Mouse (Mus musculus) thymus, adult 2 months (tissue): ENCODE measurements at regions not wholly inside any gene's neighbourhood (a gene's known extent, or its start where the extent isn't known, plus 50 kb on each side); places are given as distances from the start of the nearest gene placed in this dataset.
A peak's percentile ranks its signal among the peaks of the same experiment; 100 is the strongest.

Source experiments
- DNase-seq: peaks from one replicate; pipeline ENCODE4 v3.0.0; 2021
- H3K27ac ChIP-seq: fragments of 200-500 bp; 2 replicates; pipeline ENCODE4 v1.5.1; 2012; ENCODE audit warnings: low read length, control low read depth; ENCODE audit not compliant: control insufficient read depth, insufficient read depth
- H3K27me3 ChIP-seq: fragments of 200-500 bp; 2 replicates; pipeline ENCODE4 v1.6.1; 2012; ENCODE audit warnings: mild to moderate bottlenecking, low read length, moderate library complexity, mixed read lengths; ENCODE audit not compliant: control insufficient read depth, insufficient read depth
- H3K36me3 ChIP-seq: fragments of 200-500 bp; 2 replicates; pipeline ENCODE4 v1.6.1; 2012; ENCODE audit warnings: mild to moderate bottlenecking, low read length, moderate library complexity; ENCODE audit not compliant: control insufficient read depth, insufficient read depth
- H3K4me1 ChIP-seq: fragments of 200-500 bp; replicated peaks from 2 replicates; pipeline ENCODE4 v1.6.1; 2012; ENCODE audit warnings: low read length; ENCODE audit not compliant: control insufficient read depth, insufficient read depth
- H3K4me3 ChIP-seq: fragments of 200-500 bp; 2 replicates; pipeline ENCODE4 v1.5.1; 2012; ENCODE audit warnings: mild to moderate bottlenecking, low read length, control low read depth, moderate library complexity; ENCODE audit not compliant: control insufficient read depth, insufficient read depth
- CTCF ChIP-seq: fragments of 200-500 bp; IDR thresholded peaks from 2 replicates; pipeline ENCODE4 v1.5.1; 2012; ENCODE audit warnings: mild to moderate bottlenecking, control low read depth, low read length, moderate library complexity, borderline replicate concordance; ENCODE audit not compliant: control insufficient read depth, poor library complexity, insufficient read depth; ENCODE audit errors: extremely low read depth
- POLR2A ChIP-seq: fragments of 200-500 bp; IDR thresholded peaks from 2 replicates; pipeline ENCODE4 v1.6.1; 2012; ENCODE audit warnings: mild to moderate bottlenecking, low read length, control low read depth, moderate library complexity; ENCODE audit not compliant: control insufficient read depth, poor library complexity, insufficient read depth; ENCODE audit errors: extremely low read depth
- WGBS: fragments of 180-500 bp; shearing (Covaris S2); methylation state at CpG from one replicate; pipeline ENCODE4 v1.1.7; 2018; 5-methylcytosine and 5-hydroxymethylcytosine counted together

GRCm38 (mm10) chr2:39420696-39421095 is 194.4 kb upstream of the Ppp6c start:
- no peaks in the 10 kb centered on the region for H3K27me3 ChIP-seq
- WGBS = 97% methylated on average over 25 of the region's 25 CpGs
- no peaks in the 10 kb centered on the region for H3K4me1 ChIP-seq
- no peak overlapping the region for H3K27ac ChIP-seq
- no peaks in the 10 kb centered on the region for H3K36me3 ChIP-seq
- no peak overlapping the region for H3K4me3 ChIP-seq
- DNase-seq = no peak
- TF ChIP-seq CTCF = no peak
- TF ChIP-seq POLR2A = no peak

GRCm38 (mm10) chr2:39400336-39400735 is 174.1 kb upstream of the Ppp6c start:
- no peaks in the 10 kb centered on the region for H3K4me1 ChIP-seq
- WGBS = 83% methylated on average over 2 of the region's 2 CpGs
- TF ChIP-seq CTCF = no peak
- no peak for TF ChIP-seq POLR2A
- no peaks in the 10 kb centered on the region for H3K36me3 ChIP-seq
- no peaks in the 10 kb centered on the region for H3K27me3 ChIP-seq
- H3K27ac ChIP-seq = no peak overlapping the region
- no peak overlapping the region for H3K4me3 ChIP-seq
- no peak for DNase-seq

- WGBS = 76% methylated on average over 2 of the region's 2 CpGs
- DNase-seq = no peak
- H3K27ac ChIP-seq = no peak overlapping the region
- no peak for TF ChIP-seq CTCF
- TF ChIP-seq POLR2A = no peak
- H3K4me1 ChIP-seq = no peaks in the 10 kb centered on the region
- no peaks in the 10 kb centered on the region for H3K27me3 ChIP-seq
- H3K36me3 ChIP-seq = no peaks in the 10 kb centered on the region
- H3K4me3 ChIP-seq = no peak overlapping the region
Observed at GRCm38 (mm10) chr2:39399523-39399922, 173.3 kb upstream of the Ppp6c start.

GRCm38 (mm10) chr2:39394643-39395042 is 168.4 kb upstream of the Ppp6c start:
- H3K27me3 ChIP-seq = no peaks in the 10 kb centered on the region
- H3K27ac ChIP-seq = no peak overlapping the region
- no peak overlapping the region for H3K4me3 ChIP-seq
- no peak for DNase-seq
- no peaks in the 10 kb centered on the region for H3K36me3 ChIP-seq
- H3K4me1 ChIP-seq = no peaks in the 10 kb centered on the region
- 69% methylated on average over 3 of the region's 3 CpGs for WGBS
- TF ChIP-seq CTCF (no peak), POLR2A (no peak)

GRCm38 (mm10) chr2:39377264-39377663 is 151.0 kb upstream of the Ppp6c start:
- Histone ChIP-seq H3K27me3 (no peaks in the 10 kb centered on the region), H3K36me3 (no peaks in the 10 kb centered on the region), H3K4me1 (no peaks in the 10 kb centered on the region), H3K4me3 (no peak overlapping the region), H3K27ac (no peak overlapping the region)
- TF ChIP-seq POLR2A = no peak
- TF ChIP-seq CTCF = no peak
- no peak for DNase-seq
- WGBS = 63% methylated on average over 3 of the region's 3 CpGs

GRCm38 (mm10) chr2:39373068-39373779 is 147.0 kb upstream of the Ppp6c start:
- DNase-seq = peak; percentile 89
- Histone ChIP-seq H3K4me3 (no peak overlapping the region), H3K27ac (no peak overlapping the region), H3K4me1 (no peaks in the 10 kb centered on the region), H3K36me3 (no peaks in the 10 kb centered on the region), H3K27me3 (no peaks in the 10 kb centered on the region)
- no peak for TF ChIP-seq POLR2A
- TF ChIP-seq CTCF = peak; percentile 75; the same call in 1 of the 2 replicates
- WGBS = 14% methylated on average over 7 of the region's 7 CpGs
